Mouse (Mus musculus): Measurements from ENCODE around the gene Met.
A peak's percentile ranks its signal among the peaks of the same experiment; 100 is the strongest.

The Met gene

DNA sequence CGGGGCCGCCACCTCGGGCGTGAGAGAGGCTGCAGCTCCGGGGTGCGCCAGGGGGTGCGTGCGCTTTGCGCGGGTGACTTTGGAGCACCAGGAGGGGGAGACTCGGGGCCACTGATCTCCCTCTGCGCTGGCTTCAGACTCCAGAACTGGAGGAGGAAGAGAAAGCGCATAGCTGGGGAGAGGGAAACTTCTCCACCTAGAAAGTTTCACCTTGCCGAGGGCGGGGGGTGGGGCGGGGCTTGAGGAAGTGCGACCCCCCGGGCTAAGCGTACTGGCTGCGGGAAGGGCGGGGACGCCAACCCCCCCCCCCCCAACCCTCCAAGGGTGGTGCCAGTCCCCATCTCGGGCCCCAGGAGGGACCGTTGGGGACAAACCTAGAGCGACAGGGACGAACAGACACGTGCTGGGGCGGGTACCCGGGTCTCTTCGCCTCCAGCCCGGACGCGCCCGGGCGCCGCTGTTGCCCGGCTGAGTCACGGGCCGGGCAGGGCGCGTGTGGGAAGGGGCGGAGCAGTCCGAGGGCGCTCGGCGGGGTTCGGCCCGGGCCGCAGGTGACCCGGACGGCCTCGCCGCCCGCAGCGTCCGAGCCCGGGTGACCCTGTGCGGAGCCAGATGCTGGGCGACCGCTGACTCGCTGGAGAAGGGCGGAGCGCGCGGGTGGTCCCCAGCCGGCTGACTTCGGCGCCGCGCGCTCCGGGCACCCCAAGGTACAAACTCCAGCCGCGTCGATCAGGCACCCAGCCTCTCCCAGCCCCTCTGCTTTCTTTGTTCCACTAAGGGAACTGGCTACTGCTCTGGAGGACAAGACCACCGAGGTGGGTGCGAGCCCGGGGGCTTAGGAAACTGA lies at the start of gene Met:
Gene Met (plus strand): TSS at position 367 of the 847 bp plus-strand sequence.
- peak; percentile 19 to 63 for DNase-seq (ENCODE audit: low spot score in 2 of 2)

DNA sequence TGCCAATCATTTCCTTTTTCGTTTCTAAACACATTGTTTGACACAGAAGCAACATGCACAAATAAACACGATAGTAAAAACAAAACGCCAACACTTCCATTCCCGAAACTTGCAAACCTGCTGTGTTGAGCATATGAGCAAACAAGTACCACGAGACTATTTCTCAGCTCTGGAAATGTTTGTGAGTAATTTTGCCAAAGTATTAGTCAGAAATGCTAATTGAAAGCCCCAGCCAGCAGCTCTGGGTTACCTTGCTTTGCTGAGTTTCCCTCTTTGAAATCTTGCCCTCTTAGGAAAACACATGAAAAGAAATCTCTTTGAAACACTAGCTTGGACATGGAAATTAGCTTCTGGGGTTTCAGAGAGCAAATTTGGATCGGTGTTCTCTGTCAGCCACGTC lies 45.4 kb upstream of the Met start:
- DNase-seq (ENCODE audit: low spot score in 2 of 2): no peak

DNA sequence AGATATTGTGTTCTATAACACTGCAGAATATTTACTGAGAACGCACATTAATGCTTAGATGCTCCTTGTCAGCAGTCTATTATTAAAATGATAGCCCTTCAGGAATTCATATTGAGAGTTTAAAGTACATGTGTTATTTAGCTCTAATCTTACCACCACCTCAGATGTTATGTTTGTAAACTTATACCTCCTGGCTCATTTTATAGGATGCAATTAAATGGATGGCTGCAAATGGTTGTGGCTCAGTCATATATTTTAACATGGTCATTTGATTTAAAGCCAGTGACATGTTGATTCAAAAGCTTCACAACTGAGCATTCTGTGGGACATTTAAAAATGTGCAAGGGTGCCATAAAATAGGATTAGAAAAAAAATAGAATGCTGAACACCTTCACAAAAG lies 41.2 kb upstream of the Met start:
- DNase-seq (ENCODE audit: low spot score in 2 of 2): no peak

DNA sequence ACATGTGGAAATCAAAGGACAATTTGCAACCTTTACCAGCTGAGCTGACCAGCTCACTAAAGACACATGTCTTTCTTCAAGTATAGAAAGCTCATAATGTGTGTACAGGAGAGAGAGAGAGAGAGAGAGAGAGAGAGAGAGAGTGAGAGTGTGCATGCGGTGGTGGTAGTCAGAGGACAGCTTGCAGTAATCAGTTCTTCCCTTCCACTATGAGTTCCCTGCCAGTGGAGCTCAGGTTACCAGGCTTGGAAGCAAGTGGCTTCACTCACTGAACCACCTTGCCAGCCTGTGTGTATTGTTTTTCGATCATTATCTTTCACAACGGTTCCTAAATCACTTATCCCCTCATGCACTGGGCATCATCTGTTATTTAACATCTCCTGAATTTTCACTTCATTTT lies 34.6 kb upstream of the Met start:
- DNase-seq (ENCODE audit: low spot score in 2 of 2): no peak

DNA sequence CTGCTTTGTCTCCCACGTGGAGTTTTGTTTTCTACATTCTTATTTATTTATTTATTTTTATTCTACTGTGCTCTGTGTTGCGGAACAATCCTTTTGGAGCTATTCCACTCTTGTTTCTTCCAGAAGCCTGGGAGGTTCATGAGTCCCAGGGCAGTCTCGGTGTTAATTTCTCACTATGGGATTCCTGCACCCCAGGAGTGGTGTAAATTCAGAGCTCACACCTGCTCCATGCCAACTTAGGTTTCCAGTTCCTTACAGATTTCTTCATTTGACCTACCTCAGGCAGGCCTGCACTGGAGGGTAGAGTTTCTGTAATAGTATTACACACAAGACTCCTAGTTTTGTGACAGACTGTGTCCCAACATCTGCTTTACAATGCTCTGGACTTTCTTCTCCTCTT lies 34.0 kb upstream of the Met start:
- DNase-seq (ENCODE audit: low spot score in 2 of 2): no peak

DNA sequence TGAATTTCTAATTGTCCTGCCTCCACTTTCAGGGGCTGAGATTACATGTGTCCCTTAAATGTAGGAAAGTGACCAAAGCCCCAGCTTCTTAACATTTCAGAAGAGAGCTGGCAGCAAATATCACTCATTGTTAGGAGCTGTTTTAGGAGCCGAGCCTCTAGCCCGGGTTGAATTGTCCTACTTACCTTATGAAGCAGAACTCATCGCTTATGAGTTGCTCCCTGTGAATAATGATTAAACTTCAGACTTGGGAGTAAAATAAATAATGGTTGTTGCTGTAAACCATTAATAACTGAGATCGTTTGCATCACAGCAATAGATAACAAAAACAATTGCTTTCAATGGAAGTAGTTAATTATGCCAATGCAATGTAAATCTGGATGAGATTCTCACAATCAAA lies 20.3 kb upstream of the Met start:
- no peak for DNase-seq (ENCODE audit: low spot score in 2 of 2)

DNA sequence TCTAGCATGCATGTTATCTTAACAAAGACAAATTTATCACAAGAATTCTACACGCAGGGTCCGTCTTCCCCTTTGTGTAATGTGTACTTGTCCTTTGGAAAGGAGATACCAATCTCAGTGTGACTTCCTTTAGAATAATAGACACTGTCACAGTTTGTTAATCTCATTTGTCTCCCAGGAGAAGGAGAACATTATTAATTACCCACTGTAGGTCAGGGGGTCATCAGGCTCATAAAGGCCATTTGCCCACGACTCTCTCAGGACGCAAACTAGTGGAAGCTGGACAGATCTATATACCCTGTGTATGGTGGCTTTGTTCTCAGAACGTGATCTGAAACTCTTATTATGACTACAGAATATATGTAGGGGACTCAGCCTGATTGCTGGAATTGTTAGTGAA lies 12.3 kb upstream of the Met start:
- DNase-seq (ENCODE audit: low spot score in 2 of 2): no peak

DNA sequence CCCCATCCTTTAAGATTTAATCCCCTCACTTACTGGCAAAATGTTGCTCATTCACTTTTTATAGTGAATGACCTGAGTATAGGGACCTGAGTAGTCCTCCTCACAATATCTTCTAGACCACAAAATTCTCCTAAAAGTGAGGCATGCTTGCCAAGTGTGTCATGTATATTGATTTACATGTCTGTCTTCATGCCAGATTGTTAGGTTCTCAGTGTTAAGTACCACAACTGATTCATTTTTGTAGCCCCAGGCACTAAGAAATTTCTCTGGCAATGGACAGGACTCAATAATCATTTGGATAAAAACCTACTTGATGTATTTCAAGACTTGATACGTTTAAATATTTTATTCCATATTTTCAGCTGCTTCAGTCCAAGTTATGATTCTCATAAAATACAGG lies 8.5 kb upstream of the Met start:
- DNase-seq (ENCODE audit: low spot score in 2 of 2): no peak

DNA sequence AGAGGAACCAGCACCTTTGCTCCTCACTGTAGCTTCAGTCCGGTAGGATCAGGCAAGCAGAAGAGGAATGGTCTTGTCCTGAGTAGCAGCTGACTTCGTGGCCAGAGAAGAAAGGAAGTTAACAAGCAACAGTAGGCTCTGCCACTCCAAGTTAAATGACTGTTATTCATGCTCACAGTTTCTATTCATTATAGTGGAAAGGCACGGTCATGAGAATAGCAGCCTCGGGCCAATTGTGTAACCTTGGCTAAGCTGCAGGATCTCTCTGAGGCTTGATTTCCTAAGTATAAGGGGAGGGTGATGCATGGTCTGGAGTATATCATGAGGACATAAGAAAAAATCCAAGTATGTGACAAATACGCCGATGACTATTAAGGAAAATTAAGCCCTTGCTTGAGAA lies 4.0 kb upstream of the Met start:
- no peak for DNase-seq (ENCODE audit: low spot score in 2 of 2)

DNA sequence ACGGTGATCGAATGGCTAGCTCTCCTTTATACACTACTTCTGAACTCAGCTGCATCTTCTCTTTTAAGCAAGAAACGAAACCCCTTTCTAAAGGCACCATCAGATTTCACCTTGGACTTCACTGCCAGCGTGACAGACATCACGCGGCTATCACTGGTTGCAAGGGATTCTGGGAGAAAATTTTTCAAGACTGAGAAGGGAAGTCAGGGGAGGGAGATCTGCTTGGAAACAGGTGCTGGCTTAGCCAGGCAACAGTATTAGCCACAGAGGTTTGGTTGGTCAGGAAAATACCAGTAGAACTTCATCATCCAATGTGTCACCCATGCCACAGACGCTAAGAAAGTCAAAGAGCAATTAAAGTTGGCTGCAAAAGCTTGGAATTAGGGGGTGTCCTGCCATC lies 2.2 kb upstream of the Met start:
- no peak for DNase-seq (ENCODE audit: low spot score in 2 of 2)

DNA sequence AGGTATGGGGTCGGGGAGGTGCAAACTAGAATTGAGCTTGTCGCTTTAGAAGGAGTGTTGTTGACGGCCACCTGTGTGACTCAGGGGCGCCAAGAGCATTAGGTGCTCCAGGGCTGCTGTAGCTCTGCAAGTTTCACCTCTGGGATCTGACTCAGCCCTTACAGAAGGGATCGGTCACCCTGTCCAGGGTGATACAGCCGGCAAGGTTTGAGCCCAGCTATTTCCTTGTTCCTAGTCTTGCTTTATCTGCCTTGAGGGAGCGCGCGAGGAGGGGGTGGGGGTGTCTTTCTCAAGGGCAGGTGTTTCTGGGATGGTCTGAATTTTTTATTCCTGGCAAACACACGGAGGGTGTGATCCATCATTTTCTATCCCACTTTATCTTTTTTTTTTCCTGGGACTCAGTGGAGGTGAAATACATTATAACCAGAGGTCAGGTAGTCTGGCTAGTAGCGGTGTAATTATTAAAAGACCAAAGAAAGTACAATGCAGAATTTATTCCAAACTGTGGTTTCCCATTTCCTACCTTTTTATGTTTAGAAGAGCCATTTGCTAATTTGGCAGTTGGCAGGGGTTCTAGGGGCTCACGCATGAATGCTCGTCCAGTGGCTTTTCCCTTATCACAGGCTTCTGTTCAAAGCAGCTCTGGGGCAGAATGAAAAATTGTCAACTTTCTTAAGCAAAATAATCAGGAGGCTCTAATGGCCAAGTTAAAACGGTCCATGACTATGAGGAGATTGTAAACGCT lies 853 bp downstream of the Met start:
- no peak for DNase-seq (ENCODE audit: low spot score in 2 of 2)

DNA sequence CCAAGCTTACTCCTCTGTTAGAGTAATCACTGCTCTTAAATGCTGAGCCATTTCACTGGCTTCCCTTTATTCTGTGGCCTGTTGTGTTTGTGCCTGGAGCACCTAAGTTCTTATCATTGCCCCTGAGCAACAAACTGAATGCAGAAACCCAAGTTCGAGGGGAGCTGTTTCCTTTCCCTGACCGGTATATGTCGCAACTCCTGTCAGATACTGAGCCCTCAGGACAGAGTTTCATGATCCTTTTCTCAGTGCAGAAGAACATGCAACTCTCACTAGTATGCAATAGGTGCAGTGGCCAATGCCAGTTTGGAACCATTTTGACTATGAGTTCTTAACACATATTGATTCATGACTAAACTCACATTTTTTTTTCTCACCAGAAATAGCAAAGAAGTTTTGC lies 2.9 kb downstream of the Met start:
- no peak for DNase-seq (ENCODE audit: low spot score in 2 of 2)

DNA sequence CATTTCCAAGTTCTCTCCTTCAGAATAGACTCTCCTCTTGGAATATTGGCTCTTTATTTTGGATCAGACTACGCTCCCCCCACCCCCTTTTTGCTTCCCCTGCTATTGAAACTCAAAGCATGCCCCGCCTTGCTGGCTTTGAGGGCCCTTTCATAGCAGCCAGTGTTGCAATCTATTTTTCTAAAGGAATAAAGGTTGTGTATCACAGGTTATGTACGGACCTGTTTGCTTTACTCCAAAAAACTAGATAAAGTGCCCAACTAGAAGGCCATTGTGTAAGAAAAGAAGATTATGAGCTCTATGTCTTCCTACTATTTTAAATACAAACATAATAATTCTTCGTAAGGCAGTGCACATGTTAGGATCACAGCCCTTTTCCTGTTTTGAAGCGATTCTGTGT lies 5.4 kb downstream of the Met start:
- no peak for DNase-seq (ENCODE audit: low spot score in 2 of 2)

DNA sequence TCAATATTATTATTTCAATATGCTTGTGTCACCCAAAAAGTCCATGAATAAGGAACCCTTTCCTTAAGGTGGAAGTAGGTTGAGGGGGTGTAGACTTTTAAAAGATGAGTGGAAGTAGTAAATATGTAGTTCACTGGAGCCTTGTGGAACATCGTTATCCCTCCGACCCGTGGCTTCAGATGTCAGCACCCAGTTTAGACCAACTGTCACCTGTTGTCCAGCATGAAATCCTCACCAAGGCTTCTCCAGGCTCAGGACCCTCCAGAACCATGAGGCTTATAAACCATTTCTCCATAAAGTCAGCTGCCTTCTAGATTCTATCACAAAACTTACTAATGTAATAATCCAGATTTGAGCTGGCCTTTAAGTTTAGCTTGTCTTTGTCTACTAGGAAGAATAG lies 9.5 kb downstream of the Met start:
- no peak for DNase-seq (ENCODE audit: low spot score in 2 of 2)

DNA sequence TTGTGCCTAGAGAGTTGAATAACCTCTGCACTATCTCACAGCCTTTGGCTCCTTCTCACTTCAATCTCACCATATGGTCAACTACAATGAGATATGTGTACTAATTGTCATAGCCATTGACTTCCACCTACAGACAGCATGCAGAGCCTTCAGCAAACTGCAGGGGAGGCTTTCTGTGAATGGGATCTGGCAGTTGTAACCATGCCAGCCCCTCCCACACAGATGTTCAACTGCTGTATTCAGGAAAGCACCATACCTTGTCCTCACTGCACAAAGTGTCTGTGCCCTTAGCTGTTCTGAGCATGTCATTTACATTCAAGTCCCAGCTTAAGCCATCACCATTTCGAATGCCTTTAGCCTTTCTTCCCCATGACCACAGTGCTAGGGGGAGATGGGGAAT lies 14.2 kb downstream of the Met start:
- no peak for DNase-seq (ENCODE audit: low spot score in 2 of 2)

DNA sequence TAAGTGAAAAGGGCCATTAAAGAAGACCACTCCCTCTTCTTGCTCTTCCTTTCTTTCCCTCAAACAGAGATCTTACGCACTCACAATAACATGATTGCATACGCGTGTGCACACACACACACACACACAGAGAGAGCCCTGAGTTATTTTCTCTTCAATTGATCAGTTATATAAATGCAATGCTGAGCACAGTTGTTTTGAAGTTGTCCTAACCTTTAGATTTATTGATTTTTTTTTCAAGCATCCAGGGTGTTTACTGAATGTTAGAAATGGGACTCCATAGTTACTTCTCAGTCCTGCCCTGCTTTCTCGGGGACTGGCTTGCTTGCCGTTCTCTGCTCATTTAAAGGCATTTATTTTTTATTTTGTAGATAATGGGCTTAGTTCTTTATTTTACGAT lies 14.7 kb downstream of the Met start:
- DNase-seq (ENCODE audit: low spot score in 2 of 2): no peak

DNA sequence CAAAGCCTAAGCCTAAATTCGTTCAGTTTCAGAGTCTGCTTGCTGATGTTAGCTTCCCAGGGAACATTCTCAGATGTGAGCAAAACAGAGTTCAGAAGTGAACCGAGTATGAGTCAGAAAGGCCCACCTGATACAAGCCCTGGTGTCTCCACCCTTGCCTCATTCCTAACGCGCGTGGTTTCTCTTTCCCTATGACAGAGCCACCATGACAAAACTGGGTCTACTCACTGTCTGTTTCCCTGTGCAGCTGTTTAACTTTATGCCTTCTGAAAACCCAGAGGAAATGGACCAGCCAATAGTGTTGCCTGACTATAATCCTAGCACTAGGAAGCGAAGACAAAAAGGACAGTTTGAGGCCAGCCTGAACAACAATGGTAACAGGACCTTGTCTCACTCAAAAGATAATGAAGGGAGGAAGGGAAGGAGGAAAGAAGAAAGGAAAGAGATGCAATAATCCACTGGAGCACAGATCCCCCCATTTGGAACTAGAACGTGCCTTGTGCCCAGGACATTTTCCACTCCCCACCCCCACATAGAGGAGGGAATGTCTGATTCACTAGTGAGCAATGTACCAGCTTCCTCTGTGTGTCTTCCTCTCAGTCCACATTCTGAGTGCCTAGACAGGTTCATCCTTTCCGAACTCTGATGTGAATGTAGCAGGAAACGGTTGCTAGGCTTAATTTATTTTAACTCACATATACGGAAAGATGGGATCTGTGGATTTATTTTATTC lies 15.4 kb downstream of the Met start:
- DNase-seq (ENCODE audit: low spot score in 2 of 2): no peak

DNA sequence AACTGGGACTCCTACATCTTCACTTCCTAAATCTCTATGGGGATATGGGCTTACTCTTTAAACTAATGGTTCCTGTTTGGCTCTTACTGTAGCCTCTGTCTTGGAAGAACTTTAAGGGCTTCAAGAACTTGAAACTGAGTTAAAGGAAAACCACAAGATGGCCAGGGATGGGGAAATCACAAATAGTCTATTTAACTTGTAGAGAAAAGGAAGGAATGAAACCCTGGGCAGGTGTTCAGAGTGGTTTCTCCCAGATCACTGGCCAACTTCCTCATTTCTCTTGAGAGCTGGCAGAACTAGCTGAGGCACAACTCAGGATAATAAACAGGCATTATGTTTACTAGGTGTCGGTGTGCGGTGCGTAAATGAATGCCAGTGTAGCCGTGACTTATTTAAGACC lies 17.5 kb downstream of the Met start:
- DNase-seq (ENCODE audit: low spot score in 2 of 2): no peak

DNA sequence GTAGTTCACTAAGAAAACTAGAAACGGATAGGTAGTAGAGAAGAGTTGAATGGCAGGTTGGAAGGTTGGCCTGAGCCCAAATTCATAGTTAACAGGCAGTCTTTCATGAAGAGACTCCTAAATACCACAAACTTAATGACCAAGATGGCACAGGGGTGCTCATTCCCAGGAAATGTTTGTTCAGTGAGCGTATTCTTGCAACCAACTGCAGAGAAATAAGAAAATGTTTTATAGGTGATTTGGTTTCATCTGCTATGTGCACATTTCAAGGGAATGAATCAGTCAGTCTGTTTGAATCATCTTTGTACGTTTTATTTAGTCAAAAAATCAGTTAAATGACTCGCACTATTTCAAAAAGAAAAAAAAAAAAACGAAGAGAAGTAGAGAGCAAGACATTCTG lies 21.6 kb downstream of the Met start:
- no peak for DNase-seq (ENCODE audit: low spot score in 2 of 2)

DNA sequence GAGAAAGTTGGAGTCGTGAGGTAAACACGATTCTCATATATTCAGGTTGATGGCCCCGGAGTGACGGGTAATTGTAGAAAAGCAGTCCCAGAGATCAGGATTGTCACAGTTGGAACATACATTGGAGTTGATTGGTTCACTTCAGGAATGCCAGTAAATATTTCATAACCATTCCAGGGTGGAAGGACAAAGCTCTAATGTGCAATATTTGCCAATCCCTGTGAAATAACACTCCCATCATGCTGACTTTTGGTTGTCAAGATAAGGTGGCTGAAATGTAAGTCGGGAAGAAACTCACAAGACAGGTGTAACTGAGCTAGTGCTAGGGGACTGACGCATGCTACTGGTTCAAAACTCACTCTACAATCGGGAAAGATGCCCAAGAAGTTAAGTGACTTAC lies 22.2 kb downstream of the Met start:
- DNase-seq (ENCODE audit: low spot score in 2 of 2): no peak

DNA sequence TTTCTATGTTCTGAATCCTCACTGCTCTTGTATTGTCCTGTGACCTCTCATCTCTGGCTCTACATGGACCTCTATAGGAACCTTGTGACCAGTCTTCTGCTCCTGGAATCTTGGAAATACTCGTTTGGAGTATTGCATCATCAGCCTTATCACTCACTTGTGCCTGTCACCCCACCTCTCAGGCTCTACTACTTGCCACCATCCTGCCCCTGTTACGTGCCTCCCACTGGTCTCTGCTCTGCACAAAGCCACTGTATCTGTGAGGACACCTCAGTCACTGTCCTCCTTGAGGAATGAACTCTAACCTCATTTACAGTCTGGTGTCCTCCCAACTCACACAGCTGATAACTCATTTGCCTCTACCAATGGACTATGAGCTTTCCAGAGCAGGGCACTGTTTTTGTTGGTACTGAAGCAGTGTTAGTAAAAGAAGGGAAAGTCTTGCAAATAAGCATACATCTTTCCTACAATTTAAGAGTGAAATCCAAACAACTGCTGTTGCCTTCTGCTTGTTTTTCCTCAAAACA lies 24.8 kb downstream of the Met start:
- DNase-seq (ENCODE audit: low spot score in 2 of 2): no peak

DNA sequence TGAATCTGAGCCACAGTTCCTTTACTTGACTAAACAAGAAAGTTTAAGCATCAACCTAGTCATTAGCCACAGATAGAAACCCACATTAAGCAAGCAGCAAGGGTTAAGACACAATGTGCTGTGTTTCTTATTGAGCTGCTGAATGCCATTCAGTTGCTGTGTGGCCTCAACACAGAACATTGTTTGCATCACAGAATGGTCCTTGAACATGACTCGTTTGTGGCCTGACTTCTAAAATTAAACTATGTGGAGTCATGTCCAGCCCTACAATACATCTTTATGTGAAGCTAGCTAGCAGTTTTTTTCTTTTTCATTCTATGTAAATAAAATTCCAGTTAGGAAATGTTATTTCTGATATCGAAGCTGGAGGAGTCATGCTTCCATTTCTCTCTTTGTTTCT lies 27.2 kb downstream of the Met start:
- DNase-seq (ENCODE audit: low spot score in 2 of 2): no peak

DNA sequence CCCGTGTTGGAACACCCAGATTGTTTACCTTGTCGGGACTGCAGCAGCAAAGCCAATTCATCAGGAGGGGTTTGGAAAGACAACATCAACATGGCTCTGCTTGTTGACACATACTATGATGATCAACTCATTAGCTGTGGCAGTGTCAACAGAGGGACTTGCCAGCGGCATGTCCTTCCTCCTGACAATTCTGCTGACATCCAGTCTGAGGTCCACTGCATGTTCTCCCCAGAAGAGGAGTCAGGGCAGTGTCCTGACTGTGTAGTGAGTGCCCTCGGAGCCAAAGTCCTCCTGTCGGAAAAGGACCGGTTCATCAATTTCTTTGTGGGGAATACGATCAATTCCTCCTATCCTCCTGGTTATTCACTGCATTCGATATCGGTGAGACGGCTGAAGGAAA lies 27.9 kb downstream of the Met start:
- no peak for DNase-seq (ENCODE audit: low spot score in 2 of 2)
